Mouse (Mus musculus): ENCODE measurements at regions not wholly inside any gene's neighbourhood (a gene's known extent, or its start where the extent isn't known, plus 50 kb on each side); places are given as distances from the start of the nearest gene placed in this dataset.

DNA sequence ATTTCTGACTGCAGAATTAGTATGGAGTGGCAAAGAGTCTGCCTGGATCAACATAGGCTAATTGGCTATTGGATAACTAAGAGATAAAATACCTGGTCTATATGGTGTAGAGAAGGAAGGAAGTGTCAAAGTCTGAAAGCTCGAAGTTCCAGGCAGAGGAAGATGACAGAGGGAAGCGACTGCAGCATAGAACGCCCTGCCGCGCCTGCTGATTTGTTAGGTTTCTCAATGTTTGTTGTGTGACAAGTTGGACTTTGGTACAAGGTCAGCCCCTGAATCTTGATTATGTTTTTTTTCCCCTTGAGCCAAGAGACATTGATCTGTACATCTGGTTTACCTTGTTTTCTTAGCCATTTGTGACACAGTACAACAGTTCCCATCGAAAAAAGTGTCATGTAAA, 517.6 kb downstream of the Tshz3 start:
- TF ChIP-seq CTCF (IDR thresholded peaks at IDR 0.05; ENCODE audit: control insufficient read depth, insufficient read depth, insufficient read length): no peak
- no peak for TF ChIP-seq USF1 (IDR thresholded peaks at IDR 0.05; ENCODE audit: low read depth)
- no peak for TF ChIP-seq CEBPB (IDR thresholded peaks at IDR 0.05; ENCODE audit: low read depth)
- no peak for TF ChIP-seq FOSL1 (IDR thresholded peaks at IDR 0.05; ENCODE audit: insufficient read depth, low read length, poor library complexity, severe bottlenecking)
- no peak for TF ChIP-seq MYOD1 (IDR thresholded peaks at IDR 0.05; ENCODE audit: control insufficient read depth, insufficient read length, low read depth)
- TF ChIP-seq MAX (IDR thresholded peaks at IDR 0.05): no peak
